Mouse (Mus musculus): ENCODE measurements at regions not wholly inside any gene's neighbourhood (a gene's known extent, or its start where the extent isn't known, plus 50 kb on each side); places are given as distances from the start of the nearest gene placed in this dataset.

DNA sequence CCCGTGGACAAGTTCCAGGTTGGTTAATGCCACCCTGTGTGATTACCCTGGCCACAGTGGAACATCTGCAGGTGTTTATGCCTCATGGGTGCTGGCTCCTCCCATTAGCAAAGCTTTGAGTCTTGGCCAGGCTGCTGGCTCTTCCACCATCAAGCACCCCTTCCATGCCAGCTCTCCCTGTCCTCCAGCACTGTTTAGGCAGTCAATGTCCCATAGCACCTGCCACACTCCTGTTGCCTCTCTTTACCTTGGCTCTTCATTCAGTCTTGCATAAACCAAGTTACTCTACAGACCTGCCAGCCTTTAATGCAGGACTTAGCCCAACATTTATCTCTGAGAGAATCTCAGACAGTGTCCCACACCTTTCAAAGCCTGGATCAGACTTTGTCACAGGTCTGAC lies 614.2 kb upstream of the Id2 start:
- no peak for TF ChIP-seq MAFK (IDR thresholded peaks at IDR 0.05; ENCODE audit: insufficient read depth, low read depth, low read length)
- no peak for TF ChIP-seq HCFC1 (IDR thresholded peaks at IDR 0.05; ENCODE audit: borderline replicate concordance, insufficient read depth, low read length)
- TF ChIP-seq CHD2 (IDR thresholded peaks at IDR 0.05; ENCODE audit: low read depth, low read length), result no peak
- TF ChIP-seq ZNF384 (IDR thresholded peaks at IDR 0.05; ENCODE audit: low read depth, low read length), result no peak
- no peak for TF ChIP-seq ZC3H11A (IDR thresholded peaks at IDR 0.05; ENCODE audit: borderline replicate concordance, low read depth, low read length)
